Mouse (Mus musculus): Measurements from ENCODE around the gene Hpd. TPM values are rescaled to one million over a fixed set of nuclear protein-coding genes. Genes with fewer than 3 reads are reported as not detected.

Gene Hpd
- polyA plus RNA-seq, 1 experiment from 2014 or later: 638 TPM

GRCm38 (mm10) chr5:123136361-123137043 is 46.0 kb downstream of the Hpd start:
- Histone ChIP-seq H3K27me3 (ENCODE audit: insufficient read depth, low read length) (no peaks in the 10 kb centered on the region), H3K9me3 (ENCODE audit: low read length) (no peaks in the 10 kb centered on the region), H3K4me1 (ENCODE audit: insufficient read depth) (peaks cover 69% of the 10 kb centered on the region), H3K27ac (ENCODE audit: low read depth) (peak overlapping the region; percentile 100), H3K9ac (replicated peaks) (peak overlapping the region; percentile 99), H3K4me2 (ENCODE audit: low read depth, low read length) (peak overlapping the region; percentile 88), H3K4me3 (ENCODE audit: low read depth, low read length) (peak overlapping the region; percentile 94), H3K36me3 (replicated peaks; ENCODE audit: insufficient read depth, low read length) (peaks cover 14% of the 10 kb centered on the region)
- DNase-seq (peak; percentile 88), ATAC-seq (peak; percentile 47)
- no peak for TF ChIP-seq CTCF (IDR thresholded peaks at IDR 0.05; ENCODE audit: low read depth)
- peak; percentile 33; the same call in 1 of the 2 replicates for TF ChIP-seq EP300 (IDR thresholded peaks at IDR 0.05; ENCODE audit: low read depth)
- 3% methylated on average over 13 of the region's 13 CpGs for WGBS (ENCODE audit: insufficient replicate concordance)

DNA sequence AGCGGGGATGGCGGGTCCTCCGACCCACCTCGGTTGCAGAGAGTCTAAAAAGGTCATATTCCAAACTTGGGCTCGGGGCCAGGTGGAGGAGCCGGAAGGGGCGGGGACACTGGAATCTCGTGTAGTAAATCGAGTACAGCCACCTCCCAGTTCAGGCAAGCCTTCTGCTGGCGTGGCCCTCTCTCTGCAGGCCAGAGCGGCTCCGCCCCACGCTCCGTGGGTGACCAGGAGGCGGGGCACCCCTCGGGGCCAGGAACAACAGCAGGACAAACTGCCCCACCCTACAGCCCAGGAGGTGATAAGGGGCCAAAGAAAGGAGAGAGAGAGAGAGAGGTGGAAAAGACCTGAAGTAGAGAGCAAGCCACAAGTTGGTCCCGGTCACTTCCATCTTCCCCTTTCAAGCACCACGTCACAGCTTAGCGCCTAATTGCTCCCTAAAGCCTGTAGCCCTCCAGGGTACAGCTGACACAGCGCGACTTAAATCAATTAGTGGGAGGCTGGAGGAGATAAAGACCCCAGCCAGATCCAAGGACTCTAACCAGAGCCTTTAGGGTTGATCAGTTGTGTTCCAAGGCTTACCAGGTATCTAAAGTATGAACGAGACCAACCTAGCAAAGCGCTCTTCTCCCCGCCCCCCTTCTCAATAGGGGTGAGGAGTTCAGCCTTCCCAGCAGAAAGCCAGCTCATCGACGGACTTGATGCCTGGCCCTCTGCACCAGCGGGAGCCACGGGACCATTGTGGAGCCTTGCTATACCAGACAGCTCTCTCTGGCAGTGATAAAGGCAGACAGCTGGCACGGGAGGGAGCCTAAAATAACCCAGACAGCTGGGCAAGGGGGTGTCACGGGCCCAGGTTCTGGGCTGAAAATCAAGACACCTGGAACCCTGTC is 46.8 kb downstream of the Hpd start:
- TF ChIP-seq CTCF (IDR thresholded peaks at IDR 0.05; ENCODE audit: low read depth) (no peak), EP300 (IDR thresholded peaks at IDR 0.05; ENCODE audit: low read depth) (no peak; the same call in none of the 2 replicates)
- 18% methylated on average over 30 of the region's 30 CpGs for WGBS (ENCODE audit: insufficient replicate concordance)

DNA sequence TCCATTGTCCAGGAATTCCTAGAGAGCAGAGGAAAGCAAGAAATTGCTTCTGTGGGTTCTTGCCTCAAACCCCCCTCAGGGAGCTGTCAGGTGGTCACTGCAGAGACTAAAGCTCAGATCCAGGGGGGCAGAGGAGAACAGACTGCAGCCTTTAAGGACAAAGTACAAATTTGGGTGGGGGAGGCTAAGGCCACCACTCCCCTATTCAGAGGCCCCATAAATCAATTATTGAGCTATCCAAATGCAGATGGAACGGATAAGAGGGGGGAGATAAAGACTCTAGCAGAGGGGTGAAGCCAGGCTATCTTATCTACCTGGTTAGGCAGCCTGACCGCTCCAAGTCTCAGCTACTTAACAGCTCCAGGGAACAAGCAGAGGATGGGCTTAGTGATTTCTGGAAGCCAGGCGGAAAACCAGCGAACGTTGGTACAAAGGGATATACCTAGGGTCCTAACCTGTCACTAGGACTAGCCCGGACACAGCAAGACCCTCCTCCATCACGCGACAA is 47.6 kb downstream of the Hpd start:
- Histone ChIP-seq H3K9me3 (ENCODE audit: low read length) (no peaks in the 10 kb centered on the region), H3K27ac (ENCODE audit: low read depth) (peak overlapping the region; percentile 100), H3K27me3 (ENCODE audit: insufficient read depth, low read length) (no peaks in the 10 kb centered on the region), H3K36me3 (replicated peaks; ENCODE audit: insufficient read depth, low read length) (peaks cover 14% of the 10 kb centered on the region), H3K4me1 (ENCODE audit: insufficient read depth) (peaks cover 69% of the 10 kb centered on the region), H3K9ac (replicated peaks) (peak overlapping the region; percentile 99; the same call in 1 of the 2 replicates), H3K4me2 (ENCODE audit: low read depth, low read length) (peak overlapping the region; percentile 88), H3K4me3 (ENCODE audit: low read depth, low read length) (peak overlapping the region; percentile 94; the same call in 1 of the 2 replicates)
- no peak for ATAC-seq
- DNase-seq: no peak
- 57% methylated on average over 8 of the region's 8 CpGs for WGBS (ENCODE audit: insufficient replicate concordance)
- no peak for TF ChIP-seq CTCF (IDR thresholded peaks at IDR 0.05; ENCODE audit: low read depth)
- TF ChIP-seq EP300 (IDR thresholded peaks at IDR 0.05; ENCODE audit: low read depth): no peak

More for the DNA sequence above, 46.8 kb downstream of the Hpd start:
- peaks cover 69% of the 10 kb centered on the region for H3K4me1 ChIP-seq (ENCODE audit: insufficient read depth)
- ATAC-seq (peak; percentile 55), DNase-seq (peak; percentile 89)
- peak overlapping the region; percentile 94 for H3K4me3 ChIP-seq (ENCODE audit: low read depth, low read length)
- H3K27ac ChIP-seq (ENCODE audit: low read depth): peak overlapping the region; percentile 100
- no peaks in the 10 kb centered on the region for H3K9me3 ChIP-seq (ENCODE audit: low read length)
- H3K9ac ChIP-seq (replicated peaks): peak overlapping the region; percentile 99
- peak overlapping the region; percentile 88 for H3K4me2 ChIP-seq (ENCODE audit: low read depth, low read length)
- H3K27me3 ChIP-seq (ENCODE audit: insufficient read depth, low read length): no peaks in the 10 kb centered on the region
- peaks cover 14% of the 10 kb centered on the region for H3K36me3 ChIP-seq (replicated peaks; ENCODE audit: insufficient read depth, low read length)

GRCm38 (mm10) chr5:123134186-123134874 is 48.2 kb downstream of the Hpd start:
- H3K9ac ChIP-seq (replicated peaks): no peak overlapping the region
- H3K27me3 ChIP-seq (ENCODE audit: insufficient read depth, low read length): no peaks in the 10 kb centered on the region
- no peaks in the 10 kb centered on the region for H3K9me3 ChIP-seq (ENCODE audit: low read length)
- H3K4me3 ChIP-seq (ENCODE audit: low read depth, low read length): no peak overlapping the region
- peaks cover 69% of the 10 kb centered on the region for H3K4me1 ChIP-seq (ENCODE audit: insufficient read depth)
- ATAC-seq (no peak), DNase-seq (no peak)
- H3K36me3 ChIP-seq (replicated peaks; ENCODE audit: insufficient read depth, low read length): peaks cover 14% of the 10 kb centered on the region
- 43% methylated on average over 13 of the region's 13 CpGs for WGBS (ENCODE audit: insufficient replicate concordance)
- H3K4me2 ChIP-seq (ENCODE audit: low read depth, low read length): peak overlapping the region; percentile 88
- H3K27ac ChIP-seq (ENCODE audit: low read depth): peak overlapping the region; percentile 100; the same call in 1 of the 2 replicates
- TF ChIP-seq EP300 (IDR thresholded peaks at IDR 0.05; ENCODE audit: low read depth): no peak
- TF ChIP-seq CTCF (IDR thresholded peaks at IDR 0.05; ENCODE audit: low read depth): no peak

- Histone ChIP-seq H3K27ac (ENCODE audit: low read depth) (0 out of 2 replicates have a peak overlapping the region, but pooled peaks have one; percentile 100), H3K4me1 (ENCODE audit: insufficient read depth) (peaks cover 72% of the 10 kb centered on the region), H3K9me3 (ENCODE audit: low read length) (no peaks in the 10 kb centered on the region), H3K4me3 (ENCODE audit: low read depth, low read length) (no peak overlapping the region), H3K4me2 (ENCODE audit: low read depth, low read length) (no peak overlapping the region), H3K9ac (replicated peaks) (no peak overlapping the region), H3K36me3 (replicated peaks; ENCODE audit: insufficient read depth, low read length) (peaks cover 14% of the 10 kb centered on the region), H3K27me3 (ENCODE audit: insufficient read depth, low read length) (no peaks in the 10 kb centered on the region)
- no peak for ATAC-seq
- no peak for TF ChIP-seq EP300 (IDR thresholded peaks at IDR 0.05; ENCODE audit: low read depth)
- no peak for TF ChIP-seq CTCF (IDR thresholded peaks at IDR 0.05; ENCODE audit: low read depth)
- WGBS (ENCODE audit: insufficient replicate concordance): 53% methylated on average over 7 of the region's 7 CpGs
- DNase-seq: no peak
Measured at GRCm38 (mm10) chr5:123133784-123134143, 48.8 kb downstream of the Hpd start.
